Mouse (Mus musculus): ENCODE results near the gene Gm8890. TPM values are rescaled to one million over a fixed set of nuclear protein-coding genes. Genes with fewer than 3 reads are reported as not detected.
"Not testable (repeated sequence)": the region's sequence is repeated elsewhere in the genome, so short reads cannot be mapped to it uniquely, and the experiment has no call there.

Gene Gm8890
- not detected in 2 replicates for total RNA-seq (2017)

DNA sequence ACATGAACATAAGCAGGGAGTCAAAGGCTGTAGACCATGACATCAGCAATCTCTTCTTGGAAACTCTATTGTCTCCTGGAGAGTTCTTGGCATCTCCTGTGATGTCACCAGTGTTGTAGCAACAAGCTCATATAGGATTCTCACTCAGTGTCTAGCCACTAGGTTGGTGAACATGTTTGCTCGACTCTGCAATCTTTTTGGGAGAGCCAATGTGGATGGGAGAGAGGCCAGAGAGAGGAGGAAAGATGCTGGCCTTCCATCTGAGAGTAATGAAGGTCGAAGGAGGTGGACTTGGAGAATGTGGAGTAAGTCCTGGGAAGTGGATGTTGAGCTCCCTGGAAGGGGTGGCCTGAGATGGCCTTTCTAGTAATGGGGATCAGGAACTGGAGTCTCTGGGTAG lies at the start of gene Gm8890:
Gm8890 (plus strand) TSS at position 301 of the 400 bp plus-strand sequence.
- not testable (repeated sequence) for ATAC-seq (replicated peaks; ENCODE audit: low read depth, poor library complexity, severe bottlenecking)

DNA sequence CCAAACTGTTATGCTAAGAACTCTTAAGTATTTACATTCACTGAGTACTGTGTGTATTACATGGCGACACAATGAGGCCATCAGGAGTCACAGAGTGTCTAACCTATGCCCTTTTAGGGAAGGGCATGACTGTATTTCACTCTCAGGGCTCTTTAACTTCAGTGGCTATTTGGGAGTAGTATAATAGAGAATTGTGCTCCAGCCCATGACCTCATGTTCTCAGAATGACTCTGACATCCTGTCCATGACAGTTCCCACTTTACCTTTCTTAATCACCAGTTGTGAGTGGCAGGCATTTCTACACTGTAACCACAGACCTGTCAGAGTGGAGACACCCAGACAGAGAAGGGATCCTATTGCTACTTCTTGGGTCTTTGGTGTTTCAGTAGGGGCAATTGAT lies 388 bp downstream of the Gm8890 start:
- ATAC-seq (replicated peaks; ENCODE audit: low read depth, poor library complexity, severe bottlenecking) = not testable (repeated sequence)

Other genes starting within 250 kb of the Gm8890 start
- gene Gm8879, start 128.4 kb upstream of the Gm8890 start, total RNA-seq (2017) = not detected in 2 replicates
- not detected in 2 replicates for gene Gm5861, start 73.0 kb upstream of the Gm8890 start, total RNA-seq (2017)
- not detected in 2 replicates for gene Speer1, start 85.5 kb downstream of the Gm8890 start, total RNA-seq (2017)
- gene Gm8897, start 160.4 kb downstream of the Gm8890 start, total RNA-seq (2017) = not detected in 2 replicates
- not detected in 2 replicates for gene Gm8906, start 246.7 kb downstream of the Gm8890 start, total RNA-seq (2017)